Mouse (Mus musculus) erythroid progenitor cell, adult 5-6 weeks (primary cell): ENCODE measurements around the gene Tmem106a. TPM values are rescaled to one million over a fixed set of nuclear protein-coding genes. Genes with fewer than 3 reads are reported as not detected.
"Not testable (repeated sequence)": the region's sequence is repeated elsewhere in the genome, so short reads cannot be mapped to it uniquely, and the experiment has no call there.

ENCODE experiments used
- ATAC-seq: replicated peaks from 2 replicates; pipeline ENCODE4 v1.8.0; 2016; ENCODE audit warnings: moderate number of reproducible peaks, mild to moderate bottlenecking, moderate TSS enrichment, inconsistent platforms; ENCODE audit not compliant: poor library complexity, low FRiP score, severe bottlenecking
- total RNA-seq, 2 experiments: library from RNA; stranded (forward) in 1 of 2; stranded (reverse) in 1 of 2; fragments of 150-400 nt in 1 of 2; fragments of 186-747, 209-891 nt in 1 of 2; gene quantifications; 2 replicates each; pipeline versions ENCODE4 v1.2.3 to v1.2.4; 2015 to 2017; ENCODE audit warnings: low replicate concordance in 2 of 2

The Tmem106a gene
- total RNA-seq, 2 experiments from 2014 or later = 2.6 to 22.2 TPM

GRCm38 (mm10) chr11:101589989-101590624 is 8.1 kb downstream of the Tmem106a start:
- no peak for ATAC-seq

GRCm38 (mm10) chr11:101599156-101599555 is 17.1 kb downstream of the Tmem106a start, which contains the start of gene Gm11634:
Gm11634 (minus strand) TSS chr11:101599256.
- ATAC-seq = no peak

- ATAC-seq = no peak
These were observed 20.4 kb downstream of the Tmem106a start for GRCm38 (mm10) chr11:101602491-101602890.

- ATAC-seq = no peak
These were observed 22.1 kb downstream of the Tmem106a start for GRCm38 (mm10) chr11:101604116-101604515.

GRCm38 (mm10) chr11:101604531-101605453 is 22.8 kb downstream of the Tmem106a start:
- peak; percentile 98 for ATAC-seq

GRCm38 (mm10) chr11:101607134-101607533 is 25.1 kb downstream of the Tmem106a start:
- ATAC-seq = not testable (repeated sequence)

- 0 out of 2 replicates have a peak, but pooled peaks have one; percentile 47 for ATAC-seq
These were observed 28.4 kb downstream of the Tmem106a start for GRCm38 (mm10) chr11:101610445-101610844.

GRCm38 (mm10) chr11:101613596-101613995 is 31.6 kb downstream of the Tmem106a start:
- ATAC-seq = no peak

- no peak for ATAC-seq
These were observed 32.1 kb downstream of the Tmem106a start for GRCm38 (mm10) chr11:101614116-101614515.

- ATAC-seq = peak; percentile 78
These were observed 33.3 kb downstream of the Tmem106a start for GRCm38 (mm10) chr11:101615380-101615779.

GRCm38 (mm10) chr11:101616104-101616503 is 34.1 kb downstream of the Tmem106a start:
- no peak for ATAC-seq

GRCm38 (mm10) chr11:101616948-101617767 is 35.1 kb downstream of the Tmem106a start:
- ATAC-seq = peak; percentile 74

- ATAC-seq = no peak
These were observed 35.8 kb downstream of the Tmem106a start for GRCm38 (mm10) chr11:101617849-101618248.

GRCm38 (mm10) chr11:101618596-101618995 is 36.6 kb downstream of the Tmem106a start:
- no peak for ATAC-seq

- not testable (repeated sequence) for ATAC-seq
These were observed 38.1 kb downstream of the Tmem106a start for GRCm38 (mm10) chr11:101620022-101620655.

- peak; percentile 67 for ATAC-seq
These were observed 44.6 kb downstream of the Tmem106a start for GRCm38 (mm10) chr11:101626649-101626994.

- peak; percentile 78 for ATAC-seq
These were observed 45.2 kb downstream of the Tmem106a start, which contains the start of gene Rdm1 for GRCm38 (mm10) chr11:101626995-101627856. Rdm1 (plus strand) TSS chr11:101627195.

- peak; percentile 79 for ATAC-seq
These were observed 46.0 kb downstream of the Tmem106a start for GRCm38 (mm10) chr11:101627857-101628559.
